In the genomic region with DNA sequence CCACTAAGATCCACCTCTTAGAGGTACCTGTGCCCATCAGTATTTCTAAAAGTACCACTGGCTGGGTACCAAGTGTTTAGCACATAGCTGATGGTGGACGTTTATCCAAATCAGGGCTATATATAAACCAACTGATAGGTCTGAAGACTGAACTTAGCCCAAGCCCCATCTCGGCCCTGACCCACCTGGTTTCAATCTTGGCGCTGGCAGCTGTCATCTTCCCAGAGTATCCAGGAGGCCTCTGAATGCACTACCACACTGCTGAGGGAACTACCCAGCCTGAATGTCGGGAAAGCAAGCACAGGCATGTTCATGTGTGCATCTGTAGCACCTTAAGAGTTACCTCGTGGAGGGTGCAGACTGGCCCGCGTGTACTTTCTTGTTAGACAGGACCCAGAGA, we compare ENCODE assay signal across 20 mouse cellular contexts.
"Had no signal": no experiment of that assay in that cellular context is flagged by ENCODE, and none has a peak within 500 bp of the region (broad histone marks: within the 10 kb centered on the region; RNA-seq: fewer than 3 reads in every experiment).

No protein-coding gene starts in this region.

- H3K36me3 ChIP-seq: limb, embryonic 12.5 days; limb, embryonic 15.5 days; midbrain, embryonic 15.5 days had no signal

- H3K4me3 ChIP-seq: limb, embryonic 12.5 days; limb, embryonic 15.5 days; midbrain, embryonic 12.5 days; midbrain, embryonic 15.5 days; neural tube, embryonic 13.5 days had no signal

- H3K4me2 ChIP-seq: limb, embryonic 12.5 days; limb, embryonic 15.5 days; liver, embryonic 11.5 days; lung, embryonic 14.5 days; midbrain, embryonic 12.5 days; midbrain, embryonic 15.5 days; neural tube, embryonic 13.5 days had no signal

- H3K9ac ChIP-seq: limb, embryonic 12.5 days; limb, embryonic 15.5 days; liver, embryonic 14.5 days; liver, postnatal 0 days; lung, embryonic 14.5 days; midbrain, embryonic 12.5 days; midbrain, embryonic 15.5 days; neural tube, embryonic 13.5 days had no signal

- ATAC-seq: liver, postnatal 0 days; lung, postnatal 0 days; midbrain, embryonic 15.5 days had no signal

- H3K27me3 ChIP-seq: limb, embryonic 12.5 days; limb, embryonic 15.5 days; midbrain, embryonic 12.5 days; midbrain, embryonic 15.5 days; neural tube, embryonic 13.5 days had no signal

- H3K27ac ChIP-seq: limb, embryonic 12.5 days; limb, embryonic 15.5 days; liver, embryonic 14.5 days; macrophage; midbrain, embryonic 12.5 days; midbrain, embryonic 15.5 days; neural tube, embryonic 13.5 days had no signal

- H3K4me1 ChIP-seq: limb, embryonic 12.5 days; limb, embryonic 15.5 days; midbrain, embryonic 12.5 days; midbrain, embryonic 15.5 days had no signal

- DNase-seq: kidney, postnatal 14 days; kidney, postnatal 4 days; left cerebral cortex, postnatal 4 days; liver, postnatal 0 days; lung, embryonic 14.5 days; retina, postnatal 1 day; right cerebral cortex, postnatal 25 days; spleen, adult 18-20 months; thymus, adult 2 months; thymus, postnatal 14 days; thymus, postnatal 4 days had no signal

- H3K9me3 ChIP-seq: limb, embryonic 15.5 days; midbrain, embryonic 12.5 days; midbrain, embryonic 15.5 days had no signal
